Mouse (Mus musculus) cortical plate, adult 2 months (tissue): ENCODE data around the gene Itprid1. TPM values are rescaled to one million over a fixed set of nuclear protein-coding genes. Genes with fewer than 3 reads are reported as not detected.

Experiments used
- H3K27ac ChIP-seq: fragments of 200-500 bp; 2 replicates; pipeline ENCODE4 v1.5.1; 2012; ENCODE audit warnings: low read length, control low read depth, inconsistent platforms; ENCODE audit not compliant: insufficient read depth
- H3K4me1 ChIP-seq: fragments of 200-500 bp; 2 replicates; pipeline ENCODE4 v1.6.1; 2011; ENCODE audit warnings: low read length; ENCODE audit not compliant: control insufficient read depth, insufficient read depth
- H3K4me3 ChIP-seq: fragments of 200-500 bp; 2 replicates; pipeline ENCODE4 v1.5.1; 2011; ENCODE audit warnings: mild to moderate bottlenecking, low read length, control low read depth; ENCODE audit not compliant: insufficient read depth
- CTCF ChIP-seq: fragments of 200-500 bp; IDR thresholded peaks from 2 replicates; pipeline ENCODE4 v1.5.1; 2011; ENCODE audit warnings: mild to moderate bottlenecking, control low read depth, low read length; ENCODE audit not compliant: insufficient read depth; ENCODE audit errors: extremely low read depth
- POLR2A ChIP-seq: fragments of 200-500 bp; IDR thresholded peaks from 2 replicates; pipeline ENCODE4 v1.6.1; 2011; ENCODE audit warnings: mild to moderate bottlenecking, low read length, control low read depth; ENCODE audit not compliant: insufficient read depth; ENCODE audit errors: extremely low read depth
- polyA plus RNA-seq: library from polyadenylated mRNA; depleted of rRNA; stranded (reverse); fragments of >200 nt; gene quantifications from 2 replicates; pipeline ENCODE4 v1.2.3, GENCODE M21; 2012

The Itprid1 gene
- polyA plus RNA-seq, 1 experiment = 1.1 TPM

GRCm38 (mm10) chr6:55806537-55806936 lies 30.2 kb upstream of the Itprid1 start:
- H3K4me3 ChIP-seq = no peak overlapping the region
- TF ChIP-seq POLR2A (no peak), CTCF (no peak)
- H3K4me1 ChIP-seq = peaks cover 6% of the 10 kb centered on the region; the same call in 1 of the 2 replicates
- H3K27ac ChIP-seq = no peak overlapping the region

GRCm38 (mm10) chr6:55808692-55809091 lies 28.0 kb upstream of the Itprid1 start:
- Histone ChIP-seq H3K4me3 (no peak overlapping the region), H3K27ac (peak overlapping the region; percentile 22; the same call in 1 of the 2 replicates), H3K4me1 (peaks cover 6% of the 10 kb centered on the region; the same call in 1 of the 2 replicates)
- TF ChIP-seq POLR2A (no peak), CTCF (no peak)

- TF ChIP-seq POLR2A (no peak), CTCF (no peak)
- H3K27ac ChIP-seq = peak overlapping the region; percentile 31; the same call in 1 of the 2 replicates
- H3K4me1 ChIP-seq = peaks cover 9% of the 10 kb centered on the region; the same call in 1 of the 2 replicates
- H3K4me3 ChIP-seq = no peak overlapping the region
These were observed 25.5 kb upstream of the Itprid1 start for GRCm38 (mm10) chr6:55811153-55811552.

GRCm38 (mm10) chr6:55812353-55812752 lies 24.3 kb upstream of the Itprid1 start:
- no peak overlapping the region for H3K27ac ChIP-seq
- no peak overlapping the region for H3K4me3 ChIP-seq
- peaks cover 7% of the 10 kb centered on the region; the same call in 1 of the 2 replicates for H3K4me1 ChIP-seq
- TF ChIP-seq CTCF = peak; percentile 14; the same call in 1 of the 2 replicates
- TF ChIP-seq POLR2A = no peak

- H3K4me3 ChIP-seq = no peak overlapping the region
- H3K27ac ChIP-seq = peak overlapping the region; percentile 79
- peaks cover 6% of the 10 kb centered on the region; the same call in 1 of the 2 replicates for H3K4me1 ChIP-seq
- no peak for TF ChIP-seq CTCF
- TF ChIP-seq POLR2A = no peak
These were observed 22.3 kb upstream of the Itprid1 start for GRCm38 (mm10) chr6:55814184-55814926.

- no peak overlapping the region for H3K27ac ChIP-seq
- peaks cover 6% of the 10 kb centered on the region; the same call in 1 of the 2 replicates for H3K4me1 ChIP-seq
- TF ChIP-seq CTCF (no peak), POLR2A (no peak)
- H3K4me3 ChIP-seq = no peak overlapping the region
These were observed 19.8 kb upstream of the Itprid1 start for GRCm38 (mm10) chr6:55816911-55817310.

- no peaks in the 10 kb centered on the region for H3K4me1 ChIP-seq
- H3K4me3 ChIP-seq = no peak overlapping the region
- no peak overlapping the region for H3K27ac ChIP-seq
- TF ChIP-seq CTCF (no peak), POLR2A (no peak)
These were observed 7.0 kb upstream of the Itprid1 start for GRCm38 (mm10) chr6:55829722-55830121.

GRCm38 (mm10) chr6:55852589-55852988 lies 15.9 kb downstream of the Itprid1 start:
- no peak for TF ChIP-seq CTCF
- no peak for TF ChIP-seq POLR2A
- Histone ChIP-seq H3K4me3 (no peak overlapping the region), H3K4me1 (no peaks in the 10 kb centered on the region; the same call in 1 of the 2 replicates), H3K27ac (0 out of 2 replicates have a peak overlapping the region, but pooled peaks have one; percentile 29)

- H3K4me1 ChIP-seq = no peaks in the 10 kb centered on the region; the same call in 1 of the 2 replicates
- no peak for TF ChIP-seq CTCF
- TF ChIP-seq POLR2A = no peak
- no peak overlapping the region for H3K4me3 ChIP-seq
- no peak overlapping the region for H3K27ac ChIP-seq
These were observed 19.4 kb downstream of the Itprid1 start for GRCm38 (mm10) chr6:55856085-55856484.

- H3K4me1 ChIP-seq = no peaks in the 10 kb centered on the region
- H3K27ac ChIP-seq = no peak overlapping the region
- TF ChIP-seq POLR2A (no peak), CTCF (no peak)
- no peak overlapping the region for H3K4me3 ChIP-seq
These were observed 28.5 kb downstream of the Itprid1 start for GRCm38 (mm10) chr6:55865206-55865605.
